Mouse (Mus musculus): ENCODE measurements around the gene Klhl29. TPM values are rescaled to one million over a fixed set of nuclear protein-coding genes. Genes with fewer than 3 reads are reported as not detected.

Gene Klhl29
- polyA plus RNA-seq, 1 experiment from 2014 or later: 2.8 TPM

- no peak overlapping the region for H3K4me3 ChIP-seq (ENCODE audit: low read depth, low read length)
- 67% methylated on average over 9 of the region's 9 CpGs for WGBS
- no peak overlapping the region for H3K4me2 ChIP-seq (ENCODE audit: low read length)
- no peak overlapping the region for H3K9ac ChIP-seq (ENCODE audit: low read length)
- H3K27me3 ChIP-seq (replicated peaks; ENCODE audit: control insufficient read depth, insufficient read depth, low read length): no peaks in the 10 kb centered on the region
- H3K4me1 ChIP-seq (replicated peaks; ENCODE audit: control insufficient read depth, insufficient read depth, low read length): peaks cover 22% of the 10 kb centered on the region
- H3K9me3 ChIP-seq (ENCODE audit: control insufficient read depth, low read length): no peaks in the 10 kb centered on the region
- ATAC-seq (replicated peaks; ENCODE audit: low FRiP score, low TSS enrichment, low read depth) (0 out of 2 replicates have a peak, but pooled peaks have one; percentile 42), DNase-seq (ENCODE audit: low spot score) (no peak)
- H3K36me3 ChIP-seq (ENCODE audit: control insufficient read depth, insufficient read depth, low read length): no peaks in the 10 kb centered on the region
- H3K27ac ChIP-seq (ENCODE audit: low read depth): no peak overlapping the region
Observed at GRCm38 (mm10) chr12:5277028-5277427, 98.5 kb downstream of the Klhl29 start.

GRCm38 (mm10) chr12:5275507-5275936 lies 100.0 kb downstream of the Klhl29 start:
- WGBS: 51% methylated on average over 6 of the region's 6 CpGs
- Histone ChIP-seq H3K4me1 (replicated peaks; ENCODE audit: control insufficient read depth, insufficient read depth, low read length) (peaks cover 22% of the 10 kb centered on the region), H3K4me3 (ENCODE audit: low read depth, low read length) (no peak overlapping the region), H3K9ac (ENCODE audit: low read length) (no peak overlapping the region), H3K9me3 (ENCODE audit: control insufficient read depth, low read length) (no peaks in the 10 kb centered on the region), H3K27ac (ENCODE audit: low read depth) (no peak overlapping the region), H3K36me3 (ENCODE audit: control insufficient read depth, insufficient read depth, low read length) (no peaks in the 10 kb centered on the region), H3K27me3 (replicated peaks; ENCODE audit: control insufficient read depth, insufficient read depth, low read length) (no peaks in the 10 kb centered on the region), H3K4me2 (ENCODE audit: low read length) (no peak overlapping the region)
- DNase-seq (ENCODE audit: low spot score): peak; percentile 60
- ATAC-seq (replicated peaks; ENCODE audit: low FRiP score, low TSS enrichment, low read depth): no peak; the same call in 1 of the 2 replicates

GRCm38 (mm10) chr12:5274519-5274944 lies 101.0 kb downstream of the Klhl29 start:
- H3K9ac ChIP-seq (ENCODE audit: low read length): no peak overlapping the region
- ATAC-seq (replicated peaks; ENCODE audit: low FRiP score, low TSS enrichment, low read depth) (no peak), DNase-seq (ENCODE audit: low spot score) (no peak)
- H3K9me3 ChIP-seq (ENCODE audit: control insufficient read depth, low read length): no peaks in the 10 kb centered on the region
- H3K4me1 ChIP-seq (replicated peaks; ENCODE audit: control insufficient read depth, insufficient read depth, low read length): peaks cover 22% of the 10 kb centered on the region
- no peak overlapping the region for H3K4me2 ChIP-seq (ENCODE audit: low read length)
- H3K4me3 ChIP-seq (ENCODE audit: low read depth, low read length): no peak overlapping the region
- no peaks in the 10 kb centered on the region for H3K36me3 ChIP-seq (ENCODE audit: control insufficient read depth, insufficient read depth, low read length)
- no peaks in the 10 kb centered on the region for H3K27me3 ChIP-seq (replicated peaks; ENCODE audit: control insufficient read depth, insufficient read depth, low read length)
- 57% methylated on average over 8 of the region's 8 CpGs for WGBS
- H3K27ac ChIP-seq (ENCODE audit: low read depth): no peak overlapping the region

- Histone ChIP-seq H3K4me1 (replicated peaks; ENCODE audit: control insufficient read depth, insufficient read depth, low read length) (peaks cover 25% of the 10 kb centered on the region), H3K4me3 (ENCODE audit: low read depth, low read length) (no peak overlapping the region), H3K9me3 (ENCODE audit: control insufficient read depth, low read length) (no peaks in the 10 kb centered on the region), H3K27me3 (replicated peaks; ENCODE audit: control insufficient read depth, insufficient read depth, low read length) (no peaks in the 10 kb centered on the region), H3K27ac (ENCODE audit: low read depth) (no peak overlapping the region), H3K4me2 (ENCODE audit: low read length) (no peak overlapping the region), H3K36me3 (ENCODE audit: control insufficient read depth, insufficient read depth, low read length) (no peaks in the 10 kb centered on the region), H3K9ac (ENCODE audit: low read length) (no peak overlapping the region)
- 74% methylated on average over 4 of the region's 4 CpGs for WGBS
- ATAC-seq (replicated peaks; ENCODE audit: low FRiP score, low TSS enrichment, low read depth): no peak
- DNase-seq (ENCODE audit: low spot score): no peak
Observed at GRCm38 (mm10) chr12:5273316-5274047, 102.0 kb downstream of the Klhl29 start.

- no peak overlapping the region for H3K9ac ChIP-seq (ENCODE audit: low read length)
- no peaks in the 10 kb centered on the region for H3K27me3 ChIP-seq (replicated peaks; ENCODE audit: control insufficient read depth, insufficient read depth, low read length)
- ATAC-seq (replicated peaks; ENCODE audit: low FRiP score, low TSS enrichment, low read depth) (no peak), DNase-seq (ENCODE audit: low spot score) (no peak)
- H3K36me3 ChIP-seq (ENCODE audit: control insufficient read depth, insufficient read depth, low read length): no peaks in the 10 kb centered on the region
- H3K4me1 ChIP-seq (replicated peaks; ENCODE audit: control insufficient read depth, insufficient read depth, low read length): peaks cover 25% of the 10 kb centered on the region
- no peak overlapping the region for H3K27ac ChIP-seq (ENCODE audit: low read depth)
- no peak overlapping the region for H3K4me3 ChIP-seq (ENCODE audit: low read depth, low read length)
- 89% methylated on average over 3 of the region's 3 CpGs for WGBS
- H3K9me3 ChIP-seq (ENCODE audit: control insufficient read depth, low read length): no peaks in the 10 kb centered on the region
- H3K4me2 ChIP-seq (ENCODE audit: low read length): no peak overlapping the region
Observed at GRCm38 (mm10) chr12:5270527-5270926, 105.0 kb downstream of the Klhl29 start.

GRCm38 (mm10) chr12:5269936-5270335 lies 105.5 kb downstream of the Klhl29 start:
- H3K4me2 ChIP-seq (ENCODE audit: low read length): no peak overlapping the region
- H3K4me1 ChIP-seq (replicated peaks; ENCODE audit: control insufficient read depth, insufficient read depth, low read length): peaks cover 19% of the 10 kb centered on the region
- no peaks in the 10 kb centered on the region for H3K27me3 ChIP-seq (replicated peaks; ENCODE audit: control insufficient read depth, insufficient read depth, low read length)
- H3K4me3 ChIP-seq (ENCODE audit: low read depth, low read length): no peak overlapping the region
- no peaks in the 10 kb centered on the region for H3K9me3 ChIP-seq (ENCODE audit: control insufficient read depth, low read length)
- DNase-seq (ENCODE audit: low spot score) (no peak), ATAC-seq (replicated peaks; ENCODE audit: low FRiP score, low TSS enrichment, low read depth) (no peak)
- H3K27ac ChIP-seq (ENCODE audit: low read depth): no peak overlapping the region
- WGBS: 70% methylated on average over 9 of the region's 9 CpGs
- no peak overlapping the region for H3K9ac ChIP-seq (ENCODE audit: low read length)
- no peaks in the 10 kb centered on the region for H3K36me3 ChIP-seq (ENCODE audit: control insufficient read depth, insufficient read depth, low read length)

GRCm38 (mm10) chr12:5269061-5269460 lies 106.4 kb downstream of the Klhl29 start:
- no peak for ATAC-seq (replicated peaks; ENCODE audit: low FRiP score, low TSS enrichment, low read depth)
- Histone ChIP-seq H3K27me3 (replicated peaks; ENCODE audit: control insufficient read depth, insufficient read depth, low read length) (no peaks in the 10 kb centered on the region), H3K4me2 (ENCODE audit: low read length) (no peak overlapping the region)

GRCm38 (mm10) chr12:5268188-5268612 lies 107.3 kb downstream of the Klhl29 start:
- no peak overlapping the region for H3K9ac ChIP-seq (ENCODE audit: low read length)
- no peak for DNase-seq (ENCODE audit: low spot score)
- no peaks in the 10 kb centered on the region for H3K27me3 ChIP-seq (replicated peaks; ENCODE audit: control insufficient read depth, insufficient read depth, low read length)
- H3K27ac ChIP-seq (ENCODE audit: low read depth): peak overlapping the region; percentile 57; the same call in 1 of the 2 replicates
- peaks cover 12% of the 10 kb centered on the region for H3K4me1 ChIP-seq (replicated peaks; ENCODE audit: control insufficient read depth, insufficient read depth, low read length)
- peak; percentile 83 for ATAC-seq (replicated peaks; ENCODE audit: low FRiP score, low TSS enrichment, low read depth)
- H3K4me2 ChIP-seq (ENCODE audit: low read length): no peak overlapping the region
- no peak overlapping the region for H3K4me3 ChIP-seq (ENCODE audit: low read depth, low read length)
- H3K9me3 ChIP-seq (ENCODE audit: control insufficient read depth, low read length): no peaks in the 10 kb centered on the region
- no peaks in the 10 kb centered on the region for H3K36me3 ChIP-seq (ENCODE audit: control insufficient read depth, insufficient read depth, low read length)
- WGBS: 41% methylated on average over 9 of the region's 9 CpGs

More at GRCm38 (mm10) chr12:5269061-5269460, 106.4 kb downstream of the Klhl29 start:
- no peaks in the 10 kb centered on the region for H3K36me3 ChIP-seq (ENCODE audit: control insufficient read depth, insufficient read depth, low read length)
- peaks cover 14% of the 10 kb centered on the region for H3K4me1 ChIP-seq (replicated peaks; ENCODE audit: control insufficient read depth, insufficient read depth, low read length)
- no peak overlapping the region for H3K9ac ChIP-seq (ENCODE audit: low read length)
- H3K9me3 ChIP-seq (ENCODE audit: control insufficient read depth, low read length): no peaks in the 10 kb centered on the region
- 74% methylated on average over 7 of the region's 7 CpGs for WGBS
- H3K4me3 ChIP-seq (ENCODE audit: low read depth, low read length): no peak overlapping the region
- no peak overlapping the region for H3K27ac ChIP-seq (ENCODE audit: low read depth)
- DNase-seq (ENCODE audit: low spot score): no peak

Measured in intestine, embryonic 14.5 days (tissue).